Mouse (Mus musculus): ENCODE measurements around the gene Nme4. TPM values are rescaled to one million over a fixed set of nuclear protein-coding genes. Genes with fewer than 3 reads are reported as not detected.

Gene Nme4
- total and polyA plus RNA-seq, 3 experiments, result 0.46 to 0.56 (median 0.47) TPM

DNA sequence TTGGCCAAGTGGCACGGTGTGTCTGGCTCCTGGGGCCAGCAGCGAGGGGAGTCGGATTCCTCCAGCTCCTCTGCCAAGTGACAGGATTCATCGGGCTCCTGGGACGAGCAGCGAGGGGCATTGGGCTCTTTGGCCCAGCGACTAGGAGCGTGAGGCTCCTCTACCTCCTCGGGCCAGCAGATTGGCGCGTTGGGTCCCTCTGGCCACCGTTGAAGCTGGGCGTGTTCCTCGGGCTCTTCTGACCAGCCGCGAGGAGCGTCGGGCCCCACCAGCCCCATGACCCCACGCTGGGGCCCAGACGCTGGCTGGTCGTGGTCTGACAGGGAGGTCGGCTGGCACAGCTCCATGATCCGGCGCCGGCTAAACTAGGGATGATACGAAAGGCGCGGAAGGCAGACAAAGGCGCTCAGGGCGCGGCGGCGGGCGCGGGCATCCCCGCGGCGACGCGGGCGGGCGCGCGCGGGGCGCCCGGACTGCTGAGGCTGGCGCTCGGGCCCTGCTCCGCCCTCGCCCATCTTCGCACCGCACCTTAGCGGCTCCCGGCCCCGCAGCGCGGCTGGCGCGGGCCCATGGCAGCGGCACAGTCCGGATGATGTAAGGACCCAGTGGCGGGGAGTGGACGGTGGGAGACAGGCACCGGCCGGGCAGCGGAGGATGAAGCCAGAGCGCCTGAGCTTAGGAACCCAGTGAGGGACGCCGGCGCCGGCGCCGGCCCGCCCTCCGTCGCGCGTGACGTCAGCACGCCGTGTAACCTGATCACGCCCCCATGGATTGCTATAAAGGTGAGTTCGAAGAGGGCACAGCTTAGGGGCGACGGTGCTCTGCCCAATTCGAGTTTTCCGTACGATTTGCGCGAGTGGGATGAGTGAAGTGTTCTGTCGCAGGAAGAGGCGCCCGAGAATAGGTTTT, 26.3 kb downstream of the Nme4 start, which contains the start of gene Rab11fip3:
Rab11fip3 (minus strand) TSS at position 725 of the 909 bp plus-strand sequence.
- H3K79me2 ChIP-seq (replicated peaks; ENCODE audit: control insufficient read depth, extremely low read depth, insufficient read depth, poor library complexity, severe bottlenecking), result no peaks in the 10 kb centered on the region; the same call in 1 of the 2 replicates
- peaks cover 0 to 34% of the 10 kb centered on the region in 2 experiments for H3K36me3 ChIP-seq (replicated peaks in 1 of 2; ENCODE audit: control insufficient read depth in 1 of 2, insufficient read depth in 1 of 2, low read length in 1 of 2)
- H3K4me1 ChIP-seq (ENCODE audit: control insufficient read depth in 1 of 2, insufficient read depth in 2 of 2), result peaks cover 21 to 45% of the 10 kb centered on the region in 2 experiments
- peak; percentile 78 for DNase-seq (ENCODE audit: extremely low read depth)
- H3K4me2 ChIP-seq (ENCODE audit: insufficient read depth, low read depth, poor library complexity, severe bottlenecking), result peak within 1 kb of the TSS; percentile 78
- H3K4me3 ChIP-seq (replicated peaks in 1 of 3; ENCODE audit: low read depth in 2 of 3, low read length in 2 of 3, poor library complexity in 1 of 3), result peak within 1 kb of the TSS; percentile 45 to 82 (median 67)
- dilution Hi-C loops (cut with MboI; ENCODE audit: extremely low pct_ligation_motif_present, extremely low pct_unique_long_range_greater_than_20kb, low sequenced_read_pairs) (no loop called here), in situ Hi-C loops (cut with MboI; ENCODE audit: low pct_ligation_motif_present, low pct_unique_long_range_greater_than_20kb, low sequenced_read_pairs) (no loop called here)
- H3K9me3 ChIP-seq (replicated peaks; ENCODE audit: low read length), result peaks cover 5% of the 10 kb centered on the region
- H3K27me3 ChIP-seq (replicated peaks), result peaks cover 24% of the 10 kb centered on the region
- TF ChIP-seq CHD2 (IDR thresholded peaks at IDR 0.05; ENCODE audit: low read length), result no peak
- no peak for TF ChIP-seq JUN (IDR thresholded peaks at IDR 0.05; ENCODE audit: insufficient read depth, low read depth, low read length)
- no peak for TF ChIP-seq ZKSCAN1 (IDR thresholded peaks at IDR 0.05; ENCODE audit: borderline replicate concordance, low read depth, low read length)
- TF ChIP-seq BHLHE40 (IDR thresholded peaks at IDR 0.05; ENCODE audit: low read depth, low read length), result 0 out of 2 replicates have a peak, but pooled peaks have one; percentile 17
- peak; percentile 85 for TF ChIP-seq NELFE (IDR thresholded peaks at IDR 0.05; ENCODE audit: low read depth, low read length)
- TF ChIP-seq RCOR1 (conservative IDR thresholded peaks at IDR 0.05; ENCODE audit: low read depth, low read length), result no peak
- peak; percentile 79 for TF ChIP-seq NRF1 (IDR thresholded peaks at IDR 0.05; ENCODE audit: low read depth, low read length)
- TF ChIP-seq TBP (conservative IDR thresholded peaks at IDR 0.05; ENCODE audit: low read depth, low read length), result peak; percentile 94
- TF ChIP-seq MAX (IDR thresholded peaks at IDR 0.05; ENCODE audit: low read length), result peak; percentile 63; the same call in 1 of the 2 replicates
- 0 out of 2 replicates have a peak, but pooled peaks have one; percentile 42 for TF ChIP-seq KAT2A (IDR thresholded peaks at IDR 0.05; ENCODE audit: insufficient replicate concordance, low read length)
- TF ChIP-seq MAZ (IDR thresholded peaks at IDR 0.05; ENCODE audit: low read depth, low read length), result no peak
- no peak for TF ChIP-seq GABPA (IDR thresholded peaks at IDR 0.05; ENCODE audit: insufficient replicate concordance, low read depth, low read length)
- TF ChIP-seq ETS1 (conservative IDR thresholded peaks at IDR 0.05; ENCODE audit: low read depth, low read length), result no peak
- TF ChIP-seq POLR2A (IDR thresholded peaks at IDR 0.05; ENCODE audit: low read depth, low read length), result peak; percentile 91
- peak; percentile 47; the same call in 1 of the 2 replicates for TF ChIP-seq MEF2A (IDR thresholded peaks at IDR 0.05; ENCODE audit: borderline replicate concordance, low read depth, low read length)
- TF ChIP-seq SMC3 (IDR thresholded peaks at IDR 0.05; ENCODE audit: low read depth, low read length), result no peak
- TF ChIP-seq TCF12 (IDR thresholded peaks at IDR 0.05; ENCODE audit: low read depth, low read length), result peak; percentile 80
- no peak for TF ChIP-seq USF1 (IDR thresholded peaks at IDR 0.05; ENCODE audit: low read depth, low read length)
- TF ChIP-seq JUND (conservative IDR thresholded peaks at IDR 0.05; ENCODE audit: low read depth, low read length), result no peak
- peak; percentile 65 for TF ChIP-seq HCFC1 (IDR thresholded peaks at IDR 0.05; ENCODE audit: low read depth, low read length)
- no peak for TF ChIP-seq PAX5 (IDR thresholded peaks at IDR 0.05; ENCODE audit: low read length)
- 0 out of 2 replicates have a peak, but pooled peaks have one; percentile 41 for TF ChIP-seq SIN3A (IDR thresholded peaks at IDR 0.05; ENCODE audit: low read length)
- TF ChIP-seq ZMIZ1 (IDR thresholded peaks at IDR 0.05; ENCODE audit: low read depth, low read length), result peak; percentile 89
- peak; percentile 52 for TF ChIP-seq IRF4 (IDR thresholded peaks at IDR 0.05; ENCODE audit: low read depth, low read length)
- no peak for TF ChIP-seq RAD21 (IDR thresholded peaks at IDR 0.05; ENCODE audit: low read depth, low read length)
- no peak for TF ChIP-seq POLR2AphosphoS2 (IDR thresholded peaks at IDR 0.05; ENCODE audit: low read depth, low read length)
- TF ChIP-seq ELF1 (IDR thresholded peaks at IDR 0.05; ENCODE audit: low read depth, low read length), result peak; percentile 43; the same call in 1 of the 2 replicates
- H3K27ac ChIP-seq (ENCODE audit: insufficient read depth, low read depth), result no peak within 1 kb of the TSS
- peak within 1 kb of the TSS; percentile 78 for H3K9ac ChIP-seq (ENCODE audit: insufficient read depth, low read depth)

Measured in CH12.LX (cell line).